Mouse (Mus musculus) kidney, adult 11 months (tissue): ENCODE results near the gene Adprm.
"Not testable (repeated sequence)": the region's sequence is repeated elsewhere in the genome, so short reads cannot be mapped to it uniquely, and the experiment has no call there.

Experiments
- DNase-seq: peaks from one replicate; pipeline ENCODE4 v3.0.0; 2022

Adprm gene

DNA sequence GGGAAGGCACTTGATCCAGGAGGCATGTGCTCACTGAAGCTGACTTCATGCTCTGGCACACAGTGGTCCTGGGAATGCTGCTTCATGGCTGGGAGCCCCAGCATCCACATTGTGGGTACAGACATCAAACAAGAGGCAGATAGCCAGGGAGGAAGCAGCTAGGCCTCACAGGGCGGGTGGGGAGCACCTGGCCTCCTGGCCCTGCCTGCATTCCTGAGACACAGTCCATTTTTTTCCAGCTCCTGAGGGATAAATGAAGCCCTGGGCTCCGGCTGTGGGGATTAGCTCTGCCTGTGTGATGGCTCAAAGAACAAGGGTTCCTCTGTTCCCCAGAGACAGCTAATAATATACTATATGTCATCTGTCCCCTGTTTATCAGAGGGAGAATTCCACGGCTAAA is 22.6 kb upstream of the Adprm start:
- no peak for DNase-seq

DNA sequence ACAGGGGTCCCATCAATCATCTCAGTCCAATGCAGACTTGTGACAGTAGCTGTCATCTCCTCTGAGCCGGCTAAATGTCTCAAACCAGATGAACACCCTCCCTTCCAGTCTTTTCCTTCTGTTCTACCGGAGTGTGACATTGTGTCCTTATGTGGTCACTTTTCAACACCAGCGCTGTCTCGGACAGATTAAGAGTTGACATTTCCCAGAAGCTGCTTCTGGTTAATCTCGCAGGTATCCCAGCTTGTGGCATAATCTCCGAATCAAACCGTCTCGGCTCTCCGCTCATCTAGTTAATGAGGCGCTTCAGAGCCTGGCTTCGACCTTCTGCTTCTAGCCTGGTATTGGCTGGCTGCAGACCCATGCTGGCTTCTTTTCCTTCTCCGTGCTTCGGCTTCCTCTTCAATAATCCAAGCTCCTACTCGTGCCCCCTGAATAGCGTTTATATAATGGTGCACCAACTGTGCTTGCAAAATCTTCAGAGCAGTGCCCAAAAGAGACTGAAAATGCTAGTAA is 20.3 kb upstream of the Adprm start:
- no peak for DNase-seq

DNA sequence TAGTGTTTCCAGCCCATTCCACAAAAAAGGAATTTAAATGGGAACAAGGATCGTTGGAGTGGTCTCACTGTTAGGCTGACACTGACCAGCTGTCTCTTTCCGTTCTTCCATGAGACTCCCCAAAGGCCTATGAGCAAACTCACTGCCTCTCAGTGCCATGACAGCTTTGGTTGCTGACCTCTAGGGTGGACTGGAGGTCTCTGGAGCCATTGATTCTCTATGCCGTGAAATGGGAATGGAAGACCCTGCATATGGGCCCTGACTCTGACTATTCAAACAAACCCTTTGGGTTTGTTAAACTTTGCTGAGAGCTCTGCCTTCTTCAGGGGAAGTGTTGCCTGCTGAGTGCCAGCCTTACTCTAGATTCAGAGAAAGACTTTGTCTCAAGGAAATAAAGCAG is 15.3 kb upstream of the Adprm start:
- no peak for DNase-seq

DNA sequence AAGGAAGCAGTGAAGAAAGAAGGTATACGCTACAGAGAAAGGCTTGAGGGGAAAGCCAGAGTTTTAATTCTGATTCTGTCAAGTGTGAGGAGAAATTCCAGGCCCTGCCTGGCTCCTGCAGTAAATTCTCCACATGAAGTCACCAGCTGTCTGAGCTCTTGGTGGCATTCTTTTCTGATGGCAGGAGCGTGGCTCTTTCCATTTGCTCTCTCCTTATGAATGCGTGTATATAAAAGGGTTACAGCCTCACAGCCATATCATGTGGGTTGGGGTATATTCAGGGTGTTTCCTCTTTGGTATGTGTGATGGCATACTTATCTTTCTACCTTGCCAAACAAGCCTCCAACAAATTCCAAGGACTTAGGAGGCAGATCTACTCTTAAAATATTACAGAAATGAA is 10.3 kb upstream of the Adprm start:
- no peak for DNase-seq

DNA sequence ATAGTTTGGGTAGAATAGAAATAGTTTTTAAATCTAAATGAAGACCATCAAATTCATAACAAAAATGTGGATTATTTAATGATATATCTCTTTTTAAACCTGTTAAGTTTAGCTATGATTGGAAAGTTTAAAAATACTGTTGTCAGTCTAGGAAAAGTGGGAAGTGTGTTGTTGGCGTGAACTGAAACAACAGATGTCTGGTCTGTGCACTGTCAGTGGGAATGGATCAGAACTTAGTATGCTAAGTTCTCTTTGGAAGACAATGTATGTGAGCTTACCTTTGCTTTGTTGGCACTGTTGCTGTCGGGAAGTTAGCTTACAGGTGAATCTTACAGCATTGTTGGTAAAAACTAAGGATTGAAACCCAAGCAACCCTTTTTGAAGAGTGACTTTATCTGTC is 8.9 kb upstream of the Adprm start:
- no peak for DNase-seq

DNA sequence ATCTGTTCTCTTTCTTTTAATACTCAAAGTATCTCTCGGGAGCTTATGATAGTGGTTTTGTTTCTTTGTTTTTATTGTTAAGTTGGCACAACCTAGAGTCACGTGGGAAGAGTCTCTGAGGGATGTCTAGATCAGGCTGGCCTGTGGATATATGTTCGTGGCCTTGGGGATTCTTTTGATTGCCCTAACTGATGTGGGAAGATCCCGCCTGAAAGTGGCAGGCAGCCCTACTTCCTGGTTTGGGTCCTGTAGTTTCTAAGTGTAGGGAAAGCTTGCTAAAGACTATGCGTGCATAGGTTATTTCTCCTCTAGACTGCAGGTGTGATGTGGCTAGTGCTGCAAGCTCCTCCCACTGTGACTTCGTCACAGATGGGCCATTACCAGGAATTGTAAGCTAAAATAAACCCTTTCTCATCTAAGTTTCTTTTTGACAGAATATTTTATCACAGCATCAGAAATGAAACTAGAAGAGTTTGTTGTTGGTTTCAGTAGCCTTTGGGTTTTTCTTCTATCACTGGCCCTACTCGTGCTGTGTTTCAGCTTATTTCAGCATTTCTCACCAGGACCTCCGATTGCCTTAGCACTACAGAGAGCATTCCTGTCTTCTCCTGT is 2.5 kb upstream of the Adprm start:
- no peak for DNase-seq

DNA sequence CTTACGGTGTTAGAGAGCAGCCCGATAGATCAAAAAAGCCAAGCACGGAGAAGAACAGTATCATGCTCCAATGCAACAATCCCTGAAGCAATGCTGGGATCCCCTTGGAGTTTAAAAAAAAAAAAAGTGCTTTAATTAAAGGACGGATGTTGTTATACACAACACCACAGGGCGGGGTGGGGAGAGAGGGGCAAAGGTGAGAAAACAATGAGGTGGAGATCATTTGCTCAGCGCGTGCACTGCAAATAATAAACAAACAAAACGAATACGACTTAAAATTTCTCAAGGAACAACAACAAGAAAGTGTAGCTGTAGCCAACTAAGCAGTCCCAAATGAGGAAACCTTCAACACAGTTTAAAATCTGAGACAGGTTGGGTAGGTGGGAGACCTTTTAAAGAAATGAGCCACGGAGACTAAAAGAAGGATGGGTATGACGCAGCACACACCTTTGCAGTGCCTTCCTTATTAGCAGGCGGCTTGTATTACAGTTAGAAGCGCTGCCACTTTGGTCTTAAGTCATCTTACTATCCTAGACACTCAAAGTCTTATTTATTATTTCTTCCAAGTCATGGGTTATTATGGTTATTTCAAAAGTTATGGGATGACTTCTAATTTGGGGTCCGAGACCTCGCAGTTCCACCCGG is 596 bp downstream of the Adprm start:
- no peak for DNase-seq

DNA sequence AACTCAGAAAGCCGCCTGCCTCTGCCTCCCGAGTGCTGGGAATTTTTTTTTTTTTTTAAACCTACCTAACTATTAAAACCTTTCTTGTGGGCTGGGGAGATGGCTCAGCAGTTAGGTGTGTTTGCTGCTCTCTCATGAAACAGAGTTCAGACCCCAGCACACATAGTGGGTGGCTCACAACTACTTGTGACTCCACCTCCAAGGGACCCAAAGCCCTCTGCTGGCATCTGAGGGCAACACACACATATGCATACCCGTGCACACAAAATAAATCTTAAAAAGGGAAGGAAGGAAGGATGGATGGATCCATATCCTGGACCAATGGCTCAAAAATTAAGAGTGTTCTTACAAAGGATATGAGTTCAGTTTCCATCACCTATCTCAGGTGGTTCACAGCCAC is 3.1 kb downstream of the Adprm start:
- no peak for DNase-seq

DNA sequence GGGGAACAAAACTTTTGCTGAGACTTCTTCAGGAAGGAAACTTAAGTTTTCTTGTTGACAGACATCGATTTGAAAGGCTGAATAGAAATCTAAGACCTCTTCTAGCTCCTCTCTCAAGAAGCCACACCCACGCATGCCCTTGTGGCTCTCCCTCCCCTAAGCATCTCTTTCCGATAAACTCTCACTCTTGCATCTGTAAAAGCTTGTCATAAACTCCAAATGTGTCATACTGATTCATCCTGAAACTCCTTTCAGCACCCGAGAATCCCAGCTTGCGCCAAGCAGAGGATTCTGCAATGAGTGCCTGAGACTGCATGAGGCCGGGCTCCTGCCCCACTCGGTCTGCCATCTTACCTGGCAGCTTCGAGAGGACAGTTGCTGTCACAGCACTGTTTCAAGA is 3.9 kb downstream of the Adprm start:
- no peak for DNase-seq

DNA sequence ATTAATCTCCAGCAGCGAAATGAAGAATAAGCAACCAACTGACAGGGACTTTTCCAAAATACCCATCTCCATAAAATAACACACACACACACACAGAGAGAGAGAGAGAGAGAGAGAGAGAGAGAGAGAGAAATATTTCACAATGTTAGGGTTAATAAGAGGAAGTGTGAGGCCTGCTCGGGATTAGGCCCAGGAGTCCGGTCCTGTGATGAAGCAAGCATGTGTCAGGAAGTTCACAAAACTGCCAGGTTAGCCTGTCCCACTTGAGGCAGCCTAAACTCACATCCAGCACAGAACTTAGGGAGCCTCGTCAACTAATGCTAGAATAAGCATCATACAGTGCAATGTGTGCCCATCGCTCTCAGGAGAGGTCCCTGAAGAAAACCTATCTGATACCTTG is 5.2 kb downstream of the Adprm start:
- no peak for DNase-seq

DNA sequence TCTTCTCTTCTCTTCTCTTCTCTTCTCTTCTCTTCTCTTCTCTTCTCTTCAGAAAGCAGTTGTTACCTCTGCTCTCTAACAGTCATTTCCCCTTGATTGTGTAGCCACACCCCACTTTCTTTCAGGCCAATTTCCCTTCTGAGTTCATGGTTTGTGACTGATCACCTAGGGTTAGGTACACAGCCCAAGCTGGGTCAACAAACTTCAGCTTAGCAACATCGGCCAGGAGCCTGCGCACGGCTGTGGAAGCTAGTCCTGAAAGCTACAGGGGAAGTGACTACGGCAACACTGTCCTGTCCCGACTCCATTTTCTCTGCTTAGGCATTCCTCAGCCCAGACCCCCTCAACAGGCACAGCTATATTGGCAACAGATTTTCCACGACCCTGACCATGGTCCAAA is 7.4 kb downstream of the Adprm start:
- DNase-seq, result no peak

DNA sequence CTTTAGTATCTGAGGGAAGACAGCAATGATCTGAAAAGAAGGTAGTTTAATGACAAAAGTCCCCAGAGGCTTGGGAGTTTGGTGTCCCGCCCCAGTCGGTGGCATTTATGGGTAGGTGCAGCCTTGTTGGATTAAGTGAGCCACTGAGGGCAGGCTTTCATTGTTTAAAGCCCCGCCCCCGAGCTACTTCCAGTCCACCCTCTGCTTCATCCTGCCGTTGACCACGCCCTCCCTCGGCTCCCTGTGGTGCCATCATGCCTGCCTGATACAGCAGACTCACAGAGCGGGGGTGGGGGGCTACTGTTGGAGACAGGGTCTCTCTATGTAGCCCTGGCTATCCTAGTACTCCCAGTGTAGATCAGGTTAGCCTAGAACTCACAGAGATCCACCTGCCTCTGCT is 9.4 kb downstream of the Adprm start:
- no peak for DNase-seq

DNA sequence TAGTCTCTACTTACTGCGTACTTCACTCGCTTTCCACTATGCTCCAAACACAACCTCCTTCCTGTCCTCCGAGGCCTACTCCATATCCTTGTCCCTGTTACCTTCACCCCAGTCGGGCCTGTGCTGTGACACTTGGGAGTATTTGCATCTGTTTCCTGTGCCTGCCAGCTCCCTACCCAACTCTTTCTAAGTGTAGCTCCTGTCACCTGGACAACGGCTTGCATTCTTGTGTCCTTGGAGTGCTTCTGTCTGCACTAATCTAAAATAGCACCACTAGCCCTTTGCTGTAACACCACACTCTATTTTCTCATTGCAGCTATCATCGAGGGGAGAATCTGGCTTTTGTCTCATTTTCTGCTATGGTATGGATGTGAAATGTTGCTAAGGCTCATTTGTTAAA is 11.9 kb downstream of the Adprm start:
- no peak for DNase-seq

DNA sequence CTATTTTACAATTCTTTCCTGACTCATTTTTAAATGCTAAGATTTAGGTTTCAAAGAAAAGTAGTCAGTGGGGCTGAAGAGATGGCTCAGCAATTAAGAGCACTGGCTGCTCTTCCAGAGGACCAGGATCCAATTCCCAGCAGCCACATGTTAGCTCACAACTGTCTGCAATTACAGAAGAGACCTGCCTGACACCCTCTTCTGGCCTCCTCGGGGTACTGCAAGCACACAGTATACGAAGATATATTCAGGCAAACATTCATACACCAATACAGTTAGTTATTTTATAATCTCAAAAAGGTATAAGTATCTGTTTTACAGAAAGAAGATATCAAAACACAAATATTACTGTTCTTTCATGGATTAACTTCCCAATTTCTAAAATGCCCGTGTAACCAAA is 12.6 kb downstream of the Adprm start:
- DNase-seq, result no peak

DNA sequence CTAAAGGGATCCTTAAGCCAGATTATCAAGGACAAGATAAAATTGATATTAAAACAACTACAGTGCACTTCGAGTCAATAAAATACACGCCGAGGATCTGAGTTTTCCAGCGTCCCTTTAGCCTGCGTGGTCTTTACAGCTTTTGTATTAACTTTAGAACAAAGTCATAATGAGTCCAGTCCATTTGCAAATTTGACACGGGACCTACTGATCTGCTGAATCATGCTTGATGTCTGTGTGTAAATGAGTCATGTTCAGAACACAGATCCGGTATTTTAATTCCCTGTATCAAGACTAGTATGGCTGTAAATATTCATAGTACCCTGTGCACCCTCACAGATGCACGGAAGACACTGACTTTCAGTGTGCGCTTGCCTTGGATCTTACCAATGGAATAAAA is 15.5 kb downstream of the Adprm start:
- no peak for DNase-seq

DNA sequence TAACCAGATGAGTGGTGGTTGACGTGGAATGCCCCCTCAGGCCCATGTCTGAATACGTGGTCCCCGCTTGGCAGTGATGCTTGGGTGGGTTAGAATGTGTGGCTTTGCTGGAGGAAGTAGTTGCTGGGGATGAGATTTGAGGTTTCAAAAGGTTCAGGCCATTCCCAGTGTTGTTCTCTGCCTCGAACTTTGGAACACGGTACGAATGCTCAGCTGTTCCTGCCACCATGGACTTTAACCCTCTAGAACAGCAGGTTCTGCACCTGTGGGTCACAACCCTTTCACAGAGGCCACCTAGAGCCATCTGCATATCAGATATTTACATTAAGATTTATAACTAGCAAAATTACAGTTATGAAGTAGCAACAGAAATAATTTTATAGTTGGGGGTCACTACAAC is 16.2 kb downstream of the Adprm start:
- peak; percentile 57 for DNase-seq

DNA sequence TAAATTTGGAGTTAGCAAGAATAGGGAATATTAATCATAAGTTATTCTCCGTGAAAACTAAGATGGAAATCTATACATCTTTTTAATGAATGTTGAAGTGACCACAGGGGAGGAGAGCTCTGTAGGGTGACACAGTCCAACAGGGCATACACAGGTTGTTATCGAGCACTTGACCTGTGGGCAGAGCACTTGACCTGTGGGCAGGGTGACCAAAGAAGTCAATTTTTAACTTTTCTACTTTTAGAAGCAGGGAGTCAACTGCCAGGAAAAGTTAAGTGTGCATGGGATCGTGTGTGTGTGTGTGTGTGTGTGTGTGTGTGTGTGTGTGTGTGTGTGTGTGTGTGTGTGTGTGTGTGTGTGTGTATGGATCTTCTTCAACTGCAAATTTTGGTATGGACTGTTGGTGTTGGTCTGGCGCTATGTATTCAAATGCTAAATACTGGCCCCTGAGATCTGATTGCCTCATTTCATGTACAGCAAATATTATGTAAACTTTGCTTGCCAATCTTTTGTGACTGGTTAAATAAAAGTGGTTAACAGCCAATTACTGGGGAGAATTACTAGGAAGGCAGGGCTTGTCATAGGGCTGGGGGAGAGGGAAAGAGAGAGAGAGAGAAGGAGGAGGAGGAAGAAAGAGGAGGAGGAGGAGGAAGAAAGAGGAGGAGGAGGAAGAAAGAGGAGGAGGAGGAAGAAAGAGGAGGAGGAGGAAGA is 17.5 kb downstream of the Adprm start:
- DNase-seq, result peak; percentile 54

DNA sequence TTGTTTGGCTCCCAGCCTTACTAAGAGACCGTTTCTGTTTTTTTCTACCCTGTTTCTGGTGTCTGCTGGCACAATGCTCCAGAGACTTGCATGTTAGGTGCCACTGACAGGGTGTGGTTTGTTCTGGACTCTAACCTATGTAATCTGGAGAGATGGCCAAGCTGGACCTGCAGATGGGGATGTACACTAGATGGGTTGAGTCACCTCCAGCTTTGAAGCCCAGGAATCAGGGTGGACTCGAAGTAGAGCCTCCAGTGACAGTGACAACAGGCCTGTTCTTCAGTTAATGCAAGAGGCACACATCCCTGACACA is 20.8 kb downstream of the Adprm start:
- no peak for DNase-seq

DNA sequence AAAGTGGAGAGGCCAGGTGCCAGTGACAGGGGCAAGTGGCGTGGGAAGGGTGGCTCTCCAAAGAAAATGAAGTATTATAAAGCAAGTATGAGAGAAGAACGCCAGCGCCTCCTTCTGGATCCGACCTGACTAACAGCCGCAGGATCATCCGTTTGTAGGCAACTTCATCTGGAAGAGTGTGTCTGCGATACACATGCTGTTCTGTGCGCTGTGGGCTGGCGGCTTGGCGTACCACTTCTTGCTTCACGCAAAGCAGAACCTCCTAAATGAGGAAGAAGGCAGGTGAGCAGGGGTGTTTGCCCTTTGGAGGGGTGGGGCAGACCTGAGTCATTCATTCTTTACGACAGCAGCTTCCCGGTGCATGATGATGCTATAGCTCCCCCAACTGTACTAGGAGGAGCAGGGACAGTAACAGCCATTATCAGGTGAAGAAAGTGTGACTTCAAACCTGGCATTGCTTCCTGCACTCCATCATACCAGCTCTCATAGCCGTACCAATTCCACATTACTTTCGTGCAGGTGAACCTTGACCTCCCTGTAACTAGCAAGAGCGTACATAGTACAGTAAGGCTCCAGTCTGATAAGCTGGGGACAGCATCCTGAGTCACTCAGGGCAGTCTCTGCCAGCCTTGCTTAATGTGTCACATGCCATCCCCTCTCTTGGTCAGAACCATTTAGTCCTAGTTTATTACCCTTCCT is 21.3 kb downstream of the Adprm start:
- no peak for DNase-seq

DNA sequence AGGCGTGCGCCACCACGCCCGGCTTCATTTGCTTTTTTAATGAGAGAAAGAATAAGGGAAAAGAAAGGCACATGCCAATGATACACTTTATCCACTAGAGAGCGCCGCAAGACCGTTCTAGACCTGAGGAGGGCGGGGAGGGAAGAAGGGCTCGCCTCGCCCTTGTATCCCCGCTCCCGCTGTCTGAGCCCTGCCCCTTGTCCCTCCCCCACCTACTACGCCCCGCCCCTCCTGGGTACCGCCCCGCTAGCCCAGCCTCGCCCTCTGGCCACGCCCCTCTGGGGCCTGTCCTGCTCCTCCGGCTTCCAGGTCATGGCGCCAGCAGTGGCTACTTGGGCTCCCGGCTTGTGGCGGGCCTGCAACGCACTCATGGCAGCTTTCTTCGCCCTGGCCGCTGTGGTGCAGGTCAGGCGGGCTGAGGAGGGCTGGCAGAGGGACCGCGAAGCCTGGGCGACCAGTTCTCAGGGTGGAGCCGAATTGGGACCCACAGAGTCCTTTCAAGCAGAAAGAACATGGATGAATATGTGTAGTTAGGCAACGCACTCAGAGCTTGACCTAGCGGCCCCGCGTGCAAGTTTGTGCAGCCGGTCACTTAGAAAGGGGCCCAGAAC is 27.4 kb downstream of the Adprm start, which contains the start of gene Tmem220:
Tmem220 (plus strand) TSS at position 288 of the 611 bp plus-strand sequence.
- peak; percentile 85 for DNase-seq

DNA sequence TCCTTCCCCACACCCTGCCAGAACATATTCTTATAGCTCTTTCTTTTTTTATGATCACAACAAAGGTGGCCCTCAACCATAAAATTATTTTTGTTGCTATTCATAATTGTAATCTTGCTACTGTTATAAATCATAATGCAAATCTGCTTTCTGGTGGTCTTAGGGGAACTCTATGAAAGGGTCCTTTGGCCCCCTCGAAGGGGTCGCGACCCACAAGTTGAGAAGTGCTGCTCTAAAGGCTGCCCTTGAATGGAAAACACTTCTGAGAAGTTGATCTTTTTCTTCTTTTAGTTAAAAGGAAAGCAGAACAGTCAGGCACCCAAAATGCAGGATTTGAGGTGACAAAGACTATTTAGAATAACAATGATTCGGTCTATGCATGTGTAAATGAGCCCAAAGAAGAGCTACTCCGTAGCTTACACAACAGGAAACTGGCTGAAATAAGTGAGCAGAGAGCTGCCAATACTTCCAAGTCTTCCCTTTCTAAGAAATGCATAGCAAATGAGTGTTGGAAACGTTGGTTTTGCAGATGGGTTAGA is 28.5 kb downstream of the Adprm start:
- DNase-seq, result no peak

DNA sequence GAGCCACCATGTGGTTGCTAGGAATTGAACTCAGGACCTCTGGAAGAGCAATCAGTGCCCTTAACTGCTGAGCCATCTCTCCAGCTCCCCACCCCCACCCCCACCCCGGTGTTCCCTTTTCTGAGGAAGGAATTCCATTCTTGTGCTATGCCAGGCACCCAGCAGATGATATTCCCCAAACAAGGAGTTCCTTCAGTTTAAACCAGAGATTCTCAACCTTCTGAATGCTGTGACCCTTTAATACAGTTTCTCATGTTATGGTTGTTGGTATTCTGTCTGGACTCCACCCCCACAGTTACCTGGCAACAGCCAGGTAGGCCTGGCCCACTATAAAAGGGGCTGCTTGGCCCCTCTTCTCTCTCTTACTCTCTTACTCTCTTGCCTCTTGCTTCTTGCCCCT is 29.2 kb downstream of the Adprm start:
- DNase-seq, result not testable (repeated sequence)
